Mouse (Mus musculus) c-Kit-positive CD71-positive TER-119-negative erythroid progenitor cells, embryonic 14.5 days (primary cell): Measurements from ENCODE around the gene Pced1b.

ENCODE experiments used
- DNase-seq: peaks from one replicate; pipeline ENCODE4 v3.0.0-alpha.2; 2013; ENCODE audit warnings: low read depth

Gene Pced1b

GRCm38 (mm10) chr15:97404483-97404882 is 157.6 kb downstream of the Pced1b start:
- DNase-seq = no peak

- peak; percentile 57 for DNase-seq
These were observed 158.1 kb downstream of the Pced1b start for GRCm38 (mm10) chr15:97404998-97405397.

- DNase-seq = no peak
These were observed 159.2 kb downstream of the Pced1b start for GRCm38 (mm10) chr15:97406105-97406504.

- DNase-seq = no peak
These were observed 160.9 kb downstream of the Pced1b start for GRCm38 (mm10) chr15:97407496-97408454.

- no peak for DNase-seq
These were observed 164.2 kb downstream of the Pced1b start for GRCm38 (mm10) chr15:97411136-97411535.

- DNase-seq = no peak
These were observed 164.8 kb downstream of the Pced1b start for GRCm38 (mm10) chr15:97411671-97412070.

- no peak for DNase-seq
These were observed 165.4 kb downstream of the Pced1b start for GRCm38 (mm10) chr15:97412308-97412707.

GRCm38 (mm10) chr15:97412861-97413260 is 166.0 kb downstream of the Pced1b start:
- DNase-seq = no peak

GRCm38 (mm10) chr15:97414718-97415413 is 168.0 kb downstream of the Pced1b start:
- DNase-seq = no peak

- no peak for DNase-seq
These were observed 168.6 kb downstream of the Pced1b start for GRCm38 (mm10) chr15:97415426-97415946.

- no peak for DNase-seq
These were observed 173.4 kb downstream of the Pced1b start for GRCm38 (mm10) chr15:97420292-97420691.

GRCm38 (mm10) chr15:97421533-97421932 is 174.6 kb downstream of the Pced1b start:
- no peak for DNase-seq

GRCm38 (mm10) chr15:97422212-97422944 is 175.5 kb downstream of the Pced1b start:
- DNase-seq = no peak

- no peak for DNase-seq
These were observed 177.5 kb downstream of the Pced1b start for GRCm38 (mm10) chr15:97424375-97424774.

- no peak for DNase-seq
These were observed 178.1 kb downstream of the Pced1b start for GRCm38 (mm10) chr15:97424961-97425360.

GRCm38 (mm10) chr15:97429201-97429900 is 182.4 kb downstream of the Pced1b start:
- no peak for DNase-seq

- no peak for DNase-seq
These were observed 184.6 kb downstream of the Pced1b start for GRCm38 (mm10) chr15:97431533-97431932.

GRCm38 (mm10) chr15:97432221-97432620 is 185.3 kb downstream of the Pced1b start:
- DNase-seq = no peak
